Mouse (Mus musculus): ENCODE data around the gene Fmo4. TPM values are rescaled to one million over a fixed set of nuclear protein-coding genes. Genes with fewer than 3 reads are reported as not detected.

Fmo4 gene
- polyA plus RNA-seq (2012; rRNA removed) = 0.71 and 0.73 TPM in 2 replicates

GRCm38 (mm10) chr1:162813836-162814156 lies at the start of gene Fmo4:
Gene Fmo4 (minus strand): TSS chr1:162813972.
- no peak for DNase-seq (ENCODE audit: low read depth)

GRCm38 (mm10) chr1:162862328-162862727 lies 48.6 kb upstream of the Fmo4 start:
- no peak for DNase-seq (ENCODE audit: low read depth)

DNA sequence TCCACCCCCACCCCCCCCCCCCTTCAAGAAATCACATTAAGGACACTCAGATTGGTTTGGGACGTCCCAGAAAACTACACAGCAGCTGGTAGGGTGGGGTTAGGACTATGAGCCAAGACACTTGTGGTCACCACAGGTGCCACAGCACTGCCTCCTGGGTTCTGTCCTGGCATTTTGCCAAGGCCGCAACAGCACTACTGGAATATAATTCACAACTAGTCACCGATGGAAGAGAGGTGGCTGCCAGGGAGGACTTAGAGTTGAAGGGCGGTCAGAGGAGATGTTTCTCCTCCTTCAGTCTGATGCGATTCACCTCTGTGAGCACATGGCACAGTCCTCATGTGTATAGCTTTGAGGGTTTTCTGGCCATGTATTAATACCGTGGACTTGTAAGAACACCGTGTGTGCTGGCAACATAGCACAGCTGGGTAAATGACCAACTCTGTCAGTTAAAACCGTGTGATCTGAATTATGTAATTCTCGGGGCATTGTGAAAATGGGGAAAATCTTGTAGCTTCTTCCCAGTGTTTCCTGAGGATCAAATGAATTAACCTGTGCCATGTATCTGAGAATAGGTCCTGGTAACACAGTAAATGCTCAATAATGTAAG lies 46.3 kb upstream of the Fmo4 start:
- DNase-seq (ENCODE audit: low read depth) = peak; percentile 24

GRCm38 (mm10) chr1:162859545-162859976 lies 45.8 kb upstream of the Fmo4 start:
- DNase-seq (ENCODE audit: low read depth) = no peak

DNA sequence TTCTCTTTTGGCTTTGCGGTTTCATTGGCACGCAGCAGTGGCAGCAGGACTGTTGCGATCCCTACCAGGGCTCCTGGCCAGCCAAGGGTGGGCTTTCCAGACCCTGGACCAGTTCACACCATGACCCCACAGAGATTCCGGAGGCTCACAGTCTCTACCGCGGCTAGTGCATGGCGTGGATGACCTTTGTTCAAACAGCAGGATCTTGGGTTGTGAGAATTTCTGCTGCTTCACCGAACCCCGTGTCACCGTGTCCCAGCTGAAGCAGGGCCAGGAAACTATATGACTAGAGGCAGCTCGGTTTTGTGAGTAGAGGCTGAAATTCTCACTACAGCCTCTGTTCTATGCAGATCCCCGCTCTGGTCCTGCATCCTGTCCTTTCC lies 45.0 kb upstream of the Fmo4 start:
- DNase-seq (ENCODE audit: low read depth) = no peak

DNA sequence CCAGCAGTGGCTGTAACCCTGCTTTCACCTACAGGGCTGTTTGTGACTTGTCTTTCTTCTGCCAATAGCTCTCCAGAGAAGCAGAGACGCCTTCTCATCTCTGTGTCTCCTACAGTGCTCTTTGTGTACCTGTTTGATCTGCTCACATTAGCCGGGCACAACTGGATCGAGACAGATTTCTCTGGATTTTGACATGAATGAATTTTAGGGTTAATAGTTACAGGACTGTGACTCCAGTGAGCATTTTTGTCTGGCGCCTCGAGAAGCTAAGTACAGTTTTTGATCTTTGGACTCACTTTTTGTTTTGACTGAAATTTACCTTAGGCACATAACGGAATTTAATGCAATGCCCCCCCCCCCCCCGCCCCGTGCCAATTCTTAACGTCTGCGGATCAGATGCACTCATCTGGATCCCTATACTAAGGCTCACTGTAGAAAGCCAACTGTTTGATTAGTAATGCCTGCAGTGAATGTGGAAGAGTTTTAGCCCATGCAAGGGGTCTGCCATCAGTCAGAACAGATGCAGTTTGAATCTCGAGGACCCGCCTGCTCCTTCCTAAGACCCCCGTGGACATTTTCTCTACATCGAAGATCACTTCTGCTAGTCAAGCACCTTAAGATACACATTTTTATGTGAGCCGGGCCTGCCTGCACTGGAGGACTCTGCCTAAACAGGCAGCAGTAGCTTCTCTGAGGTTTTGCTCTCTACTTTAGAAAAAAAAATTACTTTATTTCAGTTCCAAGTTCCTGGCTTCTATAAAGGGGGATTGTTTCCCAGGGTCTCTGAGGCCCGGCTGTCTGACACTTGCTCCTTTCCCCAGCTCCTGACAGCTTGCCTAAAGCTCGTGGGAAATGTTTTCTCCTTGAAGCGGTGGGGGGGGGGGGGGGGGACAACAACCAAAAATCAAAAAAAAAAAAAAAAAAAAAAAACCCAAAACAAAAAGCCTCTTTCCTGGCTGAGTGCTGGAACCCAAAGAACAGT lies 44.3 kb upstream of the Fmo4 start:
- DNase-seq (ENCODE audit: low read depth) = no peak

- no peak for DNase-seq (ENCODE audit: low read depth)
Observed at GRCm38 (mm10) chr1:162853812-162854482, 40.2 kb upstream of the Fmo4 start.

- no peak for DNase-seq (ENCODE audit: low read depth)
Observed at GRCm38 (mm10) chr1:162847554-162847953, 33.8 kb upstream of the Fmo4 start.

- no peak for DNase-seq (ENCODE audit: low read depth)
Observed at GRCm38 (mm10) chr1:162840211-162840610, 26.4 kb upstream of the Fmo4 start.

GRCm38 (mm10) chr1:162838976-162839375 lies 25.2 kb upstream of the Fmo4 start:
- DNase-seq (ENCODE audit: low read depth) = no peak

- DNase-seq (ENCODE audit: low read depth) = no peak
Observed at GRCm38 (mm10) chr1:162834342-162834741, 20.6 kb upstream of the Fmo4 start.

- DNase-seq (ENCODE audit: low read depth) = no peak
Observed at GRCm38 (mm10) chr1:162832574-162832953, 18.8 kb upstream of the Fmo4 start.

- no peak for DNase-seq (ENCODE audit: low read depth)
Observed at GRCm38 (mm10) chr1:162831838-162832573, 18.2 kb upstream of the Fmo4 start.

DNA sequence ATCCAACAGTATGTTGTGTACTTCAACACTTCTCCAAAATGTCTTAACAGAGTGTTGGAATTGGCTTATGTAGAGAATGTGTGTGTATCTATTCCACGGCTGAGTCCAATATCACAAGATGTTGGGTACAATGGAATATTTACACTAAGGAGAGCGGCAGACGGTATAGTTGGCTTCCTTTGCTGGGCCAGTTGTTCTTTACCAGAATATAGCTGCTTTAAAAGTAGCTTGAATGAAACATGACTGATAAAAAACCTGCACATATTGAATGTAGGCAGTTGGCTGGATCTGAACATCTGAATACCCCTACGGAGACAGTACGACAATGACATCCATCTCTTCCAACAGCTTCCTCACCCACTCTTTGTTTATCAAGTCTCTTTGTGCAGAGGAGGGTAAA lies 5.5 kb upstream of the Fmo4 start:
- DNase-seq (ENCODE audit: low read depth) = no peak

DNA sequence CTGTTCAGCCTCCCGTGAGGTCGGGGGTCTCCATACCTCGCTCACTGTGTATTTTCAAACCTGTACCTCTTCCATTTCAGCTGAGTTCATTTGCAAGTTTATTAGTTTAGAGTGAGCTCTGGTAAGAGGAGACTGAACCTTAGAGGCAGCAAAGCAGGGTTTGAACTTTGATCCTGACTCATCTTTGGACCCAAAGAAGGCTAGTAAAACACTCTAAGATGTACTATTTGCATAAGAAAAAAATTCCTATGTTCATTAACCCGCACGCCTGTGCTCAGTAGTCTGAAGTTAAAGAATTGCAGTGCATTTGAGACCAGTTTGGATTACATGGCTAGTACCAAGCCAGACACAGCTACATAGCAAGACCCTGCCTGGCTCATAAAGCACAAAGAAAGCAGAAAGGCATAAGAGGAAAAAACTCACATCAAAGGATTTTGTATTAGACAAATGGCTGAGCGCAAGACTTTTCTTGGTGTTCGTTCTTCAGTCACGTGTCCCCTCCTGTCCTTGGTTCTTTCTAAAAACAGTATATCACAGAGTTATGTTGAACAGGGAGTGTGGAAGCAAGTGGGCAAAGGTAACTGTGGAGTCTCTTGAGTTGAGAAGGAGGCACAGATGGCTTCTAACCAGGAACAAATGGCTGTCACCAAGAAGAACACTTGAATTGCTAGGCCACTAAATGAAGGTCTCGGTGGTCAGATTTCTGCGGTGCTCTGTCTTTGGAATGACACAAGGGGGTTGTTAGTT lies 1.8 kb upstream of the Fmo4 start:
- DNase-seq (ENCODE audit: low read depth) = no peak

- no peak for DNase-seq (ENCODE audit: low read depth)
Observed at GRCm38 (mm10) chr1:162814932-162815331, 1.2 kb upstream of the Fmo4 start.

- no peak for DNase-seq (ENCODE audit: low read depth)
Observed at GRCm38 (mm10) chr1:162813143-162813835, 483 bp downstream of the Fmo4 start.

- no peak for DNase-seq (ENCODE audit: low read depth)
Observed at GRCm38 (mm10) chr1:162808541-162808940, 5.2 kb downstream of the Fmo4 start.

DNA sequence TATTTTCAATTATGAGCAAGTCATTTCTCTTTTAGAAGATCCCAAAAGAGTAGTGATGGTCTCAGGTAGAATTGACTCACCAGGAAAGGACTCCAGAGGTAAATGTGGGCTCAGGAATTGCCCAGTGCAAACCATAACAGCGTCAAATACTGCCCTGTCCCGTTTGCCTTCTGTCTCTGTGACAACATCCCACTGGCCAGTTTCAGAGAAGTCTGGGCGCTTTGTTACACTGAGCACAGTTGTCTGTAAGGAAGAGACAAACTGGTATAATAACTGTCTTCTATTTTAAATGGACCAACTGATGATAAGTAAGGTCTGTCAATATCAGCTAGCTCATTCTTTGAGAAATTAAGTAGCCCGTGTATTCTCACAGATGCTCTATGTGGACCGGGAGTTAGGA lies 6.3 kb downstream of the Fmo4 start:
- no peak for DNase-seq (ENCODE audit: low read depth)

GRCm38 (mm10) chr1:162805011-162805410 lies 8.8 kb downstream of the Fmo4 start:
- DNase-seq (ENCODE audit: low read depth) = no peak

DNA sequence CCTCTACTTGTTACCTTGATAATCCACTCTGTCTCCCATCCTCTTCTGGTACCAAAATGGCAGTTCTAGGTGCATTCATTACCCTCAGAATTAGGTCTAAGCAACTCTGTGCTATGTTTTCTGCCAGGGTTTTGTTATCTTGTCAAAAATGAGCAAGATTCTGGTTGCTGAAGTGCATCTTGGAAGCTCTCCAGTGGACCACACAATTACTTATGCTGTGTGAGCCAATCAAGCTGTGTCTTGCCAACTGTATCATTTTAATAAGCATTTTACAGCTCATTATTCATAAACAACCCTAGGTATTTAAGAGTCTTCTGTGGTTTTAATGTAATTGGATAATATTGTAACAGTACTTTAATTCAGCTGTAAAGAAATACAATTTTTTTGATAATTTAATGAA lies 17.3 kb downstream of the Fmo4 start:
- DNase-seq (ENCODE audit: low read depth) = no peak

All from gonadal fat pad, adult 2 months (tissue).